Mouse (Mus musculus): ENCODE measurements around the gene Tunar. TPM values are rescaled to one million over a fixed set of nuclear protein-coding genes. Genes with fewer than 3 reads are reported as not detected.

Gene Tunar
- total RNA-seq (2017), result not detected in 3 replicates

GRCm38 (mm10) chr12:105333570-105333969, at the start of gene Tunar:
Tunar (plus strand) TSS chr12:105333870.
- no peak for ATAC-seq (replicated peaks; ENCODE audit: insufficient number of reproducible peaks, low FRiP score, low TSS enrichment, poor library complexity, severe bottlenecking)

GRCm38 (mm10) chr12:105312571-105313035, 21.1 kb upstream of the Tunar start:
- no peak for ATAC-seq (replicated peaks; ENCODE audit: insufficient number of reproducible peaks, low FRiP score, low TSS enrichment, poor library complexity, severe bottlenecking)

- no peak for ATAC-seq (replicated peaks; ENCODE audit: insufficient number of reproducible peaks, low FRiP score, low TSS enrichment, poor library complexity, severe bottlenecking)
Measured at GRCm38 (mm10) chr12:105314328-105314727, 19.3 kb upstream of the Tunar start.

- ATAC-seq (replicated peaks; ENCODE audit: insufficient number of reproducible peaks, low FRiP score, low TSS enrichment, poor library complexity, severe bottlenecking), result no peak
Measured at GRCm38 (mm10) chr12:105322160-105322559, 11.5 kb upstream of the Tunar start.

GRCm38 (mm10) chr12:105327051-105327450, 6.6 kb upstream of the Tunar start:
- no peak for ATAC-seq (replicated peaks; ENCODE audit: insufficient number of reproducible peaks, low FRiP score, low TSS enrichment, poor library complexity, severe bottlenecking)

GRCm38 (mm10) chr12:105328396-105328795, 5.3 kb upstream of the Tunar start:
- no peak for ATAC-seq (replicated peaks; ENCODE audit: insufficient number of reproducible peaks, low FRiP score, low TSS enrichment, poor library complexity, severe bottlenecking)

GRCm38 (mm10) chr12:105336094-105336420, 2.4 kb downstream of the Tunar start:
- no peak for ATAC-seq (replicated peaks; ENCODE audit: insufficient number of reproducible peaks, low FRiP score, low TSS enrichment, poor library complexity, severe bottlenecking)

- ATAC-seq (replicated peaks; ENCODE audit: insufficient number of reproducible peaks, low FRiP score, low TSS enrichment, poor library complexity, severe bottlenecking), result no peak
Measured at GRCm38 (mm10) chr12:105336421-105337289, 3.0 kb downstream of the Tunar start.

- ATAC-seq (replicated peaks; ENCODE audit: insufficient number of reproducible peaks, low FRiP score, low TSS enrichment, poor library complexity, severe bottlenecking), result no peak
Measured at GRCm38 (mm10) chr12:105337290-105338005, 3.8 kb downstream of the Tunar start.

- no peak for ATAC-seq (replicated peaks; ENCODE audit: insufficient number of reproducible peaks, low FRiP score, low TSS enrichment, poor library complexity, severe bottlenecking)
Measured at GRCm38 (mm10) chr12:105338256-105338977, 4.7 kb downstream of the Tunar start.

- no peak for ATAC-seq (replicated peaks; ENCODE audit: insufficient number of reproducible peaks, low FRiP score, low TSS enrichment, poor library complexity, severe bottlenecking)
Measured at GRCm38 (mm10) chr12:105341523-105341922, 7.9 kb downstream of the Tunar start.

- ATAC-seq (replicated peaks; ENCODE audit: insufficient number of reproducible peaks, low FRiP score, low TSS enrichment, poor library complexity, severe bottlenecking), result no peak
Measured at GRCm38 (mm10) chr12:105344460-105344859, 10.8 kb downstream of the Tunar start.

GRCm38 (mm10) chr12:105346861-105347260, 13.2 kb downstream of the Tunar start:
- no peak for ATAC-seq (replicated peaks; ENCODE audit: insufficient number of reproducible peaks, low FRiP score, low TSS enrichment, poor library complexity, severe bottlenecking)

GRCm38 (mm10) chr12:105347261-105347660, 13.6 kb downstream of the Tunar start:
- ATAC-seq (replicated peaks; ENCODE audit: insufficient number of reproducible peaks, low FRiP score, low TSS enrichment, poor library complexity, severe bottlenecking), result no peak

- ATAC-seq (replicated peaks; ENCODE audit: insufficient number of reproducible peaks, low FRiP score, low TSS enrichment, poor library complexity, severe bottlenecking), result no peak
Measured at GRCm38 (mm10) chr12:105354266-105354665, 20.6 kb downstream of the Tunar start.

- ATAC-seq (replicated peaks; ENCODE audit: insufficient number of reproducible peaks, low FRiP score, low TSS enrichment, poor library complexity, severe bottlenecking), result no peak
Measured at GRCm38 (mm10) chr12:105354772-105355171, 21.1 kb downstream of the Tunar start.

GRCm38 (mm10) chr12:105356781-105357180, 23.1 kb downstream of the Tunar start:
- ATAC-seq (replicated peaks; ENCODE audit: insufficient number of reproducible peaks, low FRiP score, low TSS enrichment, poor library complexity, severe bottlenecking), result no peak

GRCm38 (mm10) chr12:105363648-105364047, 30.0 kb downstream of the Tunar start:
- no peak for ATAC-seq (replicated peaks; ENCODE audit: insufficient number of reproducible peaks, low FRiP score, low TSS enrichment, poor library complexity, severe bottlenecking)

GRCm38 (mm10) chr12:105374564-105374963, 40.9 kb downstream of the Tunar start:
- ATAC-seq (replicated peaks; ENCODE audit: insufficient number of reproducible peaks, low FRiP score, low TSS enrichment, poor library complexity, severe bottlenecking), result no peak
